Mouse (Mus musculus) lung, postnatal 0 days (tissue): ENCODE data around the gene Gm16867. TPM values are rescaled to one million over a fixed set of nuclear protein-coding genes. Genes with fewer than 3 reads are reported as not detected.
"Not testable (repeated sequence)": the region's sequence is repeated elsewhere in the genome, so short reads cannot be mapped to it uniquely, and the experiment has no call there.

Experiments
- ATAC-seq: fragments of 200-750 bp; cut with Nextera tagmentation; 2 replicates; pipeline ENCODE4 v1.8.0; 2017; ENCODE audit warnings: moderate library complexity
- DNase-seq: peaks from one replicate; pipeline ENCODE4 v3.0.0-alpha.2; 2016; ENCODE audit warnings: low spot score
- H3K27ac ChIP-seq: fragments of 300-500 bp; sonication (generic); 2 replicates; pipeline ENCODE4 v1.5.1; 2014; ENCODE audit warnings: antibody characterized with exemption, mild to moderate bottlenecking, low read length, mixed read lengths
- H3K27me3 ChIP-seq: fragments of 300-500 bp; sonication (generic); replicated peaks from 2 replicates; pipeline ENCODE4 v1.6.1; 2014; ENCODE audit warnings: low read length, mixed read lengths; ENCODE audit not compliant: insufficient read depth
- H3K36me3 ChIP-seq: fragments of 300-500 bp; sonication (generic); 2 replicates; pipeline ENCODE4 v1.6.1; 2014; ENCODE audit warnings: low read length, mixed read lengths; ENCODE audit not compliant: insufficient read depth
- H3K4me1 ChIP-seq: fragments of 300-500 bp; sonication (generic); 2 replicates; pipeline ENCODE4 v1.6.1; 2014; ENCODE audit warnings: antibody characterized with exemption, low read depth, low read length, mixed read lengths; ENCODE audit not compliant: insufficient read depth
- H3K4me2 ChIP-seq: fragments of 300-500 bp; sonication (generic); replicated peaks from 2 replicates; pipeline ENCODE4 v1.6.1; 2014; ENCODE audit warnings: low read depth, mild to moderate bottlenecking, low read length, moderate library complexity, mixed read lengths
- H3K4me3 ChIP-seq: fragments of 300-500 bp; sonication (generic); 2 replicates; pipeline ENCODE4 v1.5.1; 2014; ENCODE audit warnings: low read depth, low read length
- H3K9ac ChIP-seq: fragments of 300-500 bp; sonication (generic); replicated peaks from 2 replicates; pipeline ENCODE4 v1.6.1; 2014; ENCODE audit warnings: low read depth, mild to moderate bottlenecking
- H3K9me3 ChIP-seq: fragments of 300-500 bp; sonication (generic); 2 replicates; pipeline ENCODE4 v1.6.1; 2016; ENCODE audit warnings: low read length, mixed read lengths
- WGBS: fragments of 180-500 bp; shearing (Covaris S2); extraction: QIAGEN DNeasy Blood & Tissue Kit; methylation state at CpG from one replicate; pipeline ENCODE4 v1.1.7; 2014; 5-methylcytosine and 5-hydroxymethylcytosine counted together
- polyA plus RNA-seq: library from polyadenylated mRNA; unstranded; fragments of >200 nt; fragmentation: Nextera tagmentation; extraction: Ambion mirVana; gene quantifications from 2 replicates; pipeline ENCODE4 v1.2.1, GENCODE M21; 2015

The Gm16867 gene
- polyA plus RNA-seq, 1 experiment from 2014 or later = not detected

DNA sequence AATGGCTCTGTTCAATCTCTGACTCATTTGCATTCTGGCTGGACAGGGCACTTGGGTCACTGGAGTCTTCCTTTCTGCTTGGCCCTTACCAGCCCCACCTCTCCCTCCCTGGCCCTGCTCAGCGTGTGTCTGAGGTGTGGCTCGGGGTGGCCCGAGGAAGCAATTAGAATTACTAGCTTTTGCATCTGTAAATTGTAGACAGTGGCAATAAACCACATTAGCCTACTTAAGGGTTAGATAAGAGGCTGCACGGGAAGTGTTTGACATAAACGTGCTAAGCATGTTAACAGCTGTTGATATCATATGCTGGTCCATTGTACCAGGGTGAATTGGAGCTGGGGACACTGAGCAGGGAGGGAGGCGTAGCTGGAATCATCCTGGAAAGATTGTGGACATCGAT is 62.2 kb downstream of the Gm16867 start:
- H3K4me2 ChIP-seq, ATAC-seq, H3K27ac ChIP-seq, H3K27me3 ChIP-seq, H3K4me3 ChIP-seq, H3K36me3 ChIP-seq, H3K9ac ChIP-seq, DNase-seq, H3K9me3 ChIP-seq, H3K4me1 ChIP-seq: not testable (repeated sequence)
- no CpG with 5 or more reads among the region's 7 CpGs for WGBS

DNA sequence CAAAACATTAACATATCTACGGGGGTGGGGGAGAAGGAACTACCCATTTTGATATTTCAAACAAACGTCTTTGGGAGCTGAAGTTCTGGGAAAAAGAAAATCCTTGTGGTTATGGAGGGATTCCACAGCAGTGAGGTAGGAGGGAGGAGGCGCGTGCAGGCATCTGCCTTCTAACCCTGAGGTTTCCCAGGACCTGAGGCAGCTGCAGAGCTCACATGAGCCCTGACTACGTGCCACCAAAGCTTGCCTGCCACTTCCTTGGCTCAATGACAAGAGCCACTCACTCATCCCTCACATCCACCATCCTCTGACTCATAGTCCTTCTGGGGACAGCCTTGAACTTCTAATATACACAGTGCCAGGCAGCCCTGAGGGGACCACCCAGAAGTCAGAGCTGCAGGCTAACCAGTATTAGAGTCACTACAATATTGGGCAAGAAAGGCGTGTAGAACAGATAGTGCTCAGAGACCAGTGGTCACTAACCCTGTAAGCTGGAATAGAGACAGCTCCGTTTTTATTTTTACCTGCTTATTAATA is 64.4 kb downstream of the Gm16867 start:
- H3K4me2 ChIP-seq, H3K27ac ChIP-seq, H3K9me3 ChIP-seq, H3K4me3 ChIP-seq, H3K9ac ChIP-seq, H3K4me1 ChIP-seq, DNase-seq, H3K27me3 ChIP-seq, H3K36me3 ChIP-seq: not testable (repeated sequence)
- WGBS = no CpG with 5 or more reads among the region's 7 CpGs
- ATAC-seq = peak; percentile 68

DNA sequence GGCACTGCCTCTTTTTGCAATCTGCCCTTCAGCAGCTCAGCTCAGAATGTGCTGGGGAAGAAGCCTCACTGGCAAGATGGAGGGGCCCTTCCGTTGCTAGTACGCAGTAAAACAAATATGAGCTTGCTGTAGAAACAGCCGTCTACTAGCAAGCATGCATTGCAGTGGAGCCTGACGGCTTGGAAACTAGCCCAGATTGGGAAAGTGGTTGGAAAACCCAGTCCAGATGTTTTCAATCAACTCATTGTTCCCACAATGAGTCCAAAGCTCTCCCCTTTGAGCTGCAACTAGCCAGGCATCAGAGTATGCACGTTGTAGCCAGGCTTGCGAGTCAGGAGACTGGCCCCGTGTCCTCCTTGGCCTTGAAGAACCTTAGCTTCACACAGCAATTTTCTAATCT is 82.2 kb downstream of the Gm16867 start:
- not testable (repeated sequence) for H3K9ac ChIP-seq, H3K4me1 ChIP-seq, H3K36me3 ChIP-seq, H3K27me3 ChIP-seq, DNase-seq, H3K9me3 ChIP-seq, H3K27ac ChIP-seq, H3K4me2 ChIP-seq, H3K4me3 ChIP-seq
- WGBS = no CpG with 5 or more reads among the region's 7 CpGs
- ATAC-seq = peak; percentile 61

DNA sequence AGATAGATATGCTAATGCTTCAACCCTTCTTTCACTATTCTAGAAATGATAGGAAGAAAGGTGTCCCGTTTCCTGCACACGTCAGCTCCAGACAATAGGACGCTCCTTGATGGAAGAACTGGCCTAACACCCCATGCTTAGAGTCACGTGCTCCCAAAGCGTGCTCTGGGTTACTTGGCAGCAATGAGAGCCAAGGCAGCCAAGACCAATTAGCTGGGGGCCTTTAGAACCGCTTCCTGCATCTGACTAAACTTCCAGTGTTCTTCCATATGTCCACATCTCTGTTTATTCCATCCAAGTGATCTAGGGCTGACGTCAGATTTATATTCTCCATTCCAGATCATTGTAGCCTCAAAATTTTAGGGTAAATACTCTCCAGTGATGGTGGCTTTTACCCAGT is 85.6 kb downstream of the Gm16867 start:
- peak; percentile 78 for ATAC-seq
- not testable (repeated sequence) for H3K27me3 ChIP-seq, H3K9me3 ChIP-seq, H3K9ac ChIP-seq, H3K27ac ChIP-seq, H3K36me3 ChIP-seq, H3K4me2 ChIP-seq, H3K4me3 ChIP-seq, DNase-seq, H3K4me1 ChIP-seq
- no CpG with 5 or more reads among the region's 7 CpGs for WGBS

Other genes with a start within 250 kb of the Gm16867 start
- 0.02 TPM in 1 of 2 replicates, not detected in the other for gene Synb, start 209.1 kb downstream of the Gm16867 start, polyA plus RNA-seq
- gene Gm27179, start 9.2 kb upstream of the Gm16867 start, polyA plus RNA-seq = not detected in 2 replicates
- gene Entpd4b, start 52.1 kb upstream of the Gm16867 start, polyA plus RNA-seq = 9.0 and 9.7 TPM in 2 replicates